Mouse (Mus musculus) layer of hippocampus, adult 11-12 months (tissue): Measurements from ENCODE around the gene Nf1.

Experiments
- DNase-seq: peaks from one replicate; pipeline ENCODE4 v3.0.0; 2022; ENCODE audit warnings: low spot score

The Nf1 gene

GRCm38 (mm10) chr11:79328060-79328459, 11.4 kb upstream of the Nf1 start:
- no peak for DNase-seq

GRCm38 (mm10) chr11:79329585-79329984, 9.9 kb upstream of the Nf1 start:
- no peak for DNase-seq

GRCm38 (mm10) chr11:79335077-79335476, 4.4 kb upstream of the Nf1 start:
- DNase-seq, result no peak

GRCm38 (mm10) chr11:79336722-79337267, 2.7 kb upstream of the Nf1 start:
- no peak for DNase-seq

GRCm38 (mm10) chr11:79338621-79339020, 872 bp upstream of the Nf1 start:
- no peak for DNase-seq

- peak; percentile 21 for DNase-seq
Measured at GRCm38 (mm10) chr11:79339808-79340781, 602 bp downstream of the Nf1 start.

- no peak for DNase-seq
Measured at GRCm38 (mm10) chr11:79356995-79357394, 17.5 kb downstream of the Nf1 start.

- no peak for DNase-seq
Measured at GRCm38 (mm10) chr11:79357397-79357796, 17.9 kb downstream of the Nf1 start.

- no peak for DNase-seq
Measured at GRCm38 (mm10) chr11:79364956-79365355, 25.5 kb downstream of the Nf1 start.

- no peak for DNase-seq
Measured at GRCm38 (mm10) chr11:79366284-79366683, 26.8 kb downstream of the Nf1 start.

GRCm38 (mm10) chr11:79373031-79373430, 33.5 kb downstream of the Nf1 start:
- no peak for DNase-seq

GRCm38 (mm10) chr11:79398336-79398735, 58.8 kb downstream of the Nf1 start:
- peak; percentile 91 for DNase-seq

GRCm38 (mm10) chr11:79403625-79404319, 64.3 kb downstream of the Nf1 start:
- no peak for DNase-seq

GRCm38 (mm10) chr11:79413761-79414513, 74.4 kb downstream of the Nf1 start:
- no peak for DNase-seq

- DNase-seq, result peak; percentile 32
Measured at GRCm38 (mm10) chr11:79422496-79422895, 83.0 kb downstream of the Nf1 start.

GRCm38 (mm10) chr11:79426571-79426970, 87.1 kb downstream of the Nf1 start:
- no peak for DNase-seq

- peak; percentile 29 for DNase-seq
Measured at GRCm38 (mm10) chr11:79427638-79428037, 88.1 kb downstream of the Nf1 start.

GRCm38 (mm10) chr11:79435252-79435651, 95.8 kb downstream of the Nf1 start:
- no peak for DNase-seq

- DNase-seq, result no peak
Measured at GRCm38 (mm10) chr11:79448361-79448760, 108.9 kb downstream of the Nf1 start.

- no peak for DNase-seq
Measured at GRCm38 (mm10) chr11:79452966-79453365, 113.5 kb downstream of the Nf1 start.

- DNase-seq, result no peak
Measured at GRCm38 (mm10) chr11:79457928-79458327, 118.4 kb downstream of the Nf1 start.

- no peak for DNase-seq
Measured at GRCm38 (mm10) chr11:79459846-79460245, 120.4 kb downstream of the Nf1 start.
